Mouse (Mus musculus): ENCODE data around the gene March5. TPM values are rescaled to one million over a fixed set of nuclear protein-coding genes. Genes with fewer than 3 reads are reported as not detected.

Gene March5
- 154 and 159 TPM in 2 replicates for polyA plus RNA-seq (2016; fragmentation: Nextera tagmentation; extraction: Ambion mirVana)

DNA sequence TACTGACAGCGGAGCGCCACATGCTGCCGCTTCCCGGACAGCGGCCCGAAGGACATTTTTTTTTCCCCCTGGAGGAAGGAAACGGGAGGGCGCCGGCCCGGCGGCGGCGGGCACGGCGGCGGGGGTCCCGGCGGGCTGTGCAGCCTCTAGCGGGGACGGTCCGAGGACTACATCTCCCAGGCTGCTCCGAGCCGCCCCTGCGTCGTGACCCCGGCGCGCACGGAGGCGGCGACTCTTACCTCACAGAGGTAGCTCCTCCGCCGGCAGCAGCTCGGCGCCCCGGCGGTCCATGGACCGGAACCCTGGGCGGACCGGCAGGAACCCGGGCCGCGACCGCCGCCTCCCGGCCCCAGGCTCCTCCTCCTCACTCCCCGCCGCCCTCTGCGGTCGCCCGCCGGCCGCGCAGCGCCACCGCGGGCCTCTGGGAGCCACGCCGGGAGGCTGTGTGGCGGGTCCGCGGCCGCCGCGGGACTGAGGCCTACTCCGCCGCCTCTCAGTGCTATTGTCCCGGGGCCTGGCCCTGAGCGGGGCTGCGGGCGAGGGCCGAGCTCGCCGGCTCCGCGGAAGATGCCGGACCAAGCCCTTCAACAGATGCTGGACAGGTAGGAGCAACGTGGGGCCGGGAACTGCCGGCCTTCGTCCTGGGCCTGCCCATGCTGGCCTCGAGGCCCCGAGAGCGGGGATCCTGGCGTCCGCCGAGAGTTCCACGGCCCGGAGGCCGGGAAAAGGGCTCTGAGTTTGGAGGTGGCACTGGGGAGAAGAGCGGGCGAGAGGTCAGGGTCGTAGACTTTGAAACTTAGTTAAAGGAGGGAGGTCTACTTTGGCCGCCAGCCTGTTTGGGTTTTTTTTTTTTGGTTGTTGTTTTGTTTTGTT lies at the start of gene March5:
Gene March5, plus strand, starts transcription at position 241 of the 873 bp plus-strand sequence.
- Histone ChIP-seq H3K4me3 (replicated peaks) (peak within 1 kb of the TSS; percentile 100), H3K36me3 (replicated peaks) (peaks cover 28% of the 10 kb centered on the region), H3K27me3 (no peaks in the 10 kb centered on the region; the same call in 1 of the 2 replicates), H3K9me3 (no peaks in the 10 kb centered on the region), H3K4me1 (peaks cover 15% of the 10 kb centered on the region), H3K4me2 (peak within 1 kb of the TSS; percentile 96), H3K9ac (peak within 1 kb of the TSS; percentile 99), H3K27ac (peak within 1 kb of the TSS; percentile 89)
- ATAC-seq (ENCODE audit: low FRiP score), result peak; percentile 99
- WGBS, result under 1% methylated on average over 79 of the region's 94 CpGs

GRCm38 (mm10) chr19:37172096-37172495 lies 35.2 kb upstream of the March5 start:
- 44% methylated on average over 1 of the region's 1 CpGs for WGBS
- H3K27ac ChIP-seq, result no peak overlapping the region
- no peaks in the 10 kb centered on the region for H3K36me3 ChIP-seq (replicated peaks)
- H3K4me1 ChIP-seq, result peaks cover 28% of the 10 kb centered on the region
- H3K4me2 ChIP-seq, result no peak overlapping the region
- no peaks in the 10 kb centered on the region for H3K9me3 ChIP-seq
- ATAC-seq (ENCODE audit: low FRiP score), result no peak
- peaks cover 29% of the 10 kb centered on the region for H3K27me3 ChIP-seq
- no peak overlapping the region for H3K4me3 ChIP-seq (replicated peaks)
- H3K9ac ChIP-seq, result no peak overlapping the region

GRCm38 (mm10) chr19:37172566-37173130 lies 34.7 kb upstream of the March5 start:
- Histone ChIP-seq H3K9ac (no peak overlapping the region), H3K4me1 (peaks cover 28% of the 10 kb centered on the region), H3K9me3 (no peaks in the 10 kb centered on the region), H3K27ac (no peak overlapping the region), H3K27me3 (peaks cover 29% of the 10 kb centered on the region), H3K4me3 (replicated peaks) (0 out of 2 replicates have a peak overlapping the region, but pooled peaks have one; percentile 5), H3K4me2 (peak overlapping the region; percentile 100), H3K36me3 (replicated peaks) (no peaks in the 10 kb centered on the region)
- 81% methylated on average over 11 of the region's 11 CpGs for WGBS
- ATAC-seq (ENCODE audit: low FRiP score), result no peak

DNA sequence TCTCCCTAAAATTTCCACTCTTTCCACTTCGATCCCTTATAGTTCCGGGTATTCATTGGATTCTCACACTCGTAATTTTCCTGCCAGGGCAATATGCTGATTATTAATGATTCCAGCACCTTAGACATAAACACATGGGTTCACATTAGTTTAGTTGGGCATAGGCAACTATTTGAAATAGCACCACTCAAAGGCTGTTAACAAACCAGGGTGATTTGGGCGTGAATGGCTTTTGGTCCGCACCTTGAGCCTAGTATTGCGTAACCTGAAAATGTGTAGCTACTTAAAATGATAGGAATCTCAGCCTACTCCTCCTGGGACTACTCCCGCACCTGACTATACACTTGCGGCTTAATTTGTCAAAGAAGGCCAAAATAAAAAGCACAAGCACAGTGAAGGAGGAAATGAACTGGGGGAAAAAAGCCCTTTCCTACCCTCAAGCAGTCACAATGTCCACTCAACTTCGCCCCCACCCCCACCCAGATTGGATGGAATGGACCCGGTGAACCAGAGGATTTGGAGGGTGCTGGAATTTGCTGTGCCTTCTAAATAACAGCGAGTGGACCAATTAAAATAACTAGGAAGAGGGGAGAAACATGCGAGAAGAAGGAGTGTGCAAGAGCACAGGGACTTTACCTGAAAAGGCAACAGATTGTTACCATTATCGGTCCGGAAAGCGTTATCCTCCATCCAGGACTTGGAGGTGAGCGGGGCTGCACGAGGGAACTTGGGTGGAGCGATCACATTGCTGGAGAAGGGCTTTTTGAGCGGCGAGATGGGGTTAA lies 33.8 kb upstream of the March5 start:
- no peak for ATAC-seq (ENCODE audit: low FRiP score)
- H3K9ac ChIP-seq, result peak overlapping the region; percentile 75
- H3K27ac ChIP-seq, result no peak overlapping the region
- peaks cover 32% of the 10 kb centered on the region for H3K4me1 ChIP-seq
- WGBS, result 26% methylated on average over 20 of the region's 20 CpGs
- no peaks in the 10 kb centered on the region for H3K36me3 ChIP-seq (replicated peaks)
- peak overlapping the region; percentile 72 for H3K4me3 ChIP-seq (replicated peaks)
- H3K9me3 ChIP-seq, result no peaks in the 10 kb centered on the region
- peak overlapping the region; percentile 100 for H3K4me2 ChIP-seq
- H3K27me3 ChIP-seq, result peaks cover 29% of the 10 kb centered on the region

DNA sequence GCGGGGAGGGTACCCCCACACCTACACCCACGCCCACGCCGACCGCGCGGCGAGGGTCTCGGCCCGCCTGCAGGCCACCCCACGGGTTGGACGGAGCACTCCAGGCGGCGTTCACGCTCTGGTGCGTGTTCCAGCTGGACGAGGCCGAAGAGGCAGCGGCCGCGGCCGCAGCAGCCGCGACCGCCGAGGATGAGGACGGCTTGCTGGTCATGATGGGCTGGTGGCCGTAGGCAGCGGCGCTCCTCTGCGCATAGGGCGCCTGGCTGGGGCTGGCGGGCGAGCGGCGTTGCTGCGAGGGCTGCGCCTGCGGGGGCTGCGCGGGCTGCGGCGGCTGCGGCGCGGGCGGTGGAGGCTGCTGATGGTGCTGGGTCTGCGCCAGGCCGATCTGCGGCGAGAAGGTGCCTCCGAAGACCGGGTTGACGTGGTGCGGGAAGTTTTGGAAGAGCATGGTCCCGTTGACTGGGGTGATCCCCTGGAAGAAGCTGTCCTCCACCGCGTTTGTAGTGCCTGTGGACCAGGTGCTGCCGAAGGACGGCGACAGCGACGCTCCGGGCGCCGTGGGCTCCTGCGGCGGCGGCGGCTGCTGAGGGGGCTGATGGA lies 33.1 kb upstream of the March5 start:
- H3K4me2 ChIP-seq, result peak overlapping the region; percentile 100
- H3K4me1 ChIP-seq, result peaks cover 32% of the 10 kb centered on the region
- H3K36me3 ChIP-seq (replicated peaks), result no peaks in the 10 kb centered on the region
- peak overlapping the region; percentile 75 for H3K9ac ChIP-seq
- ATAC-seq (ENCODE audit: low FRiP score), result peak; percentile 73
- under 1% methylated on average over 69 of the region's 70 CpGs for WGBS
- peaks cover 29% of the 10 kb centered on the region for H3K27me3 ChIP-seq
- H3K4me3 ChIP-seq (replicated peaks), result peak overlapping the region; percentile 72
- H3K9me3 ChIP-seq, result no peaks in the 10 kb centered on the region
- H3K27ac ChIP-seq, result peak overlapping the region; percentile 78

GRCm38 (mm10) chr19:37174716-37175435 lies 32.5 kb upstream of the March5 start:
- H3K36me3 ChIP-seq (replicated peaks), result no peaks in the 10 kb centered on the region
- H3K27me3 ChIP-seq, result peaks cover 29% of the 10 kb centered on the region
- H3K27ac ChIP-seq, result peak overlapping the region; percentile 78
- under 1% methylated on average over 36 of the region's 36 CpGs for WGBS
- peak overlapping the region; percentile 100 for H3K4me2 ChIP-seq
- H3K4me1 ChIP-seq, result peaks cover 32% of the 10 kb centered on the region
- peak; percentile 78 for ATAC-seq (ENCODE audit: low FRiP score)
- H3K9ac ChIP-seq, result peak overlapping the region; percentile 75
- H3K4me3 ChIP-seq (replicated peaks), result peak overlapping the region; percentile 72
- H3K9me3 ChIP-seq, result no peaks in the 10 kb centered on the region

DNA sequence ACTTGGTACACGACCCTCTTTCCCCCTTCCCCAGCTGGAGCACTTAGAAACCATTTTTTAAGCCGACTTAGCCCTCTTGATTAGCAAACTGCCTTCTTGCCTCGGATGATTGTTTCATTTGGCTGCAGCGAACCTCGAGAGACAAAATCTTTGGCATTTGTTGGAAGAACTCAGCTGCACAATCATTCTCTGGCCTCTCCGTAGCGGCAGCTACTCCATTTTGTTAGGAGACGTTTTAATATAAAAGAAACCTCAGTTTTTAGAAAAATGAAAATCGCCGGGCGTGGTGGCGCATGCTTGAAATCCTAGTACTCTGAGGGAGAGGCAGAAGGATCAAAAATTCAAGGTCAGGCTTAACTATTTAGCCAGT lies 31.9 kb upstream of the March5 start:
- peaks cover 29% of the 10 kb centered on the region for H3K27me3 ChIP-seq
- peak overlapping the region; percentile 75 for H3K9ac ChIP-seq
- WGBS, result 1% methylated on average over 12 of the region's 12 CpGs
- H3K9me3 ChIP-seq, result no peaks in the 10 kb centered on the region
- H3K4me2 ChIP-seq, result peak overlapping the region; percentile 100
- peak overlapping the region; percentile 78 for H3K27ac ChIP-seq
- H3K36me3 ChIP-seq (replicated peaks), result no peaks in the 10 kb centered on the region
- no peak for ATAC-seq (ENCODE audit: low FRiP score)
- H3K4me1 ChIP-seq, result peaks cover 32% of the 10 kb centered on the region
- peak overlapping the region; percentile 72 for H3K4me3 ChIP-seq (replicated peaks)

DNA sequence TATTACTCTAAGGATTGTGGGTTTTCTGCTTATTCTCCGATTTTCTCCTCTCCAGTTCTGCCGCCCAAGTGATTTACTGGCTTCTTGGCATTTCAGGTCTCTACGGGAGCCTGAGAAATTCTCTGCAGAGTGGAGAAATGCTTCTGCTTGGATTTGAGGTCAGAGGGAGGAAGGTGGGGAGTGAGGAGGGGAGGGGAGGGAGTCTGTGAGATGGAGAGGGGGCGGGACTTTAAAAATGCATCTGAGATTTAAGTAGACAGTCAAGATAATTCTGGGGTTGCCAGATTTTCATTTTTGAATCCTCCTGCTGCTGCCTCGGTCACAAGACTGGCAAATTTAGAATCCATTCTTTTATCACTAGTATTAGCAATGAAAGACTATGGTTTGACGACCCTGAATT lies 31.4 kb upstream of the March5 start:
- no peak for ATAC-seq (ENCODE audit: low FRiP score)
- Histone ChIP-seq H3K4me2 (peak overlapping the region; percentile 100), H3K4me1 (peaks cover 32% of the 10 kb centered on the region), H3K9ac (no peak overlapping the region), H3K27ac (no peak overlapping the region), H3K27me3 (peaks cover 29% of the 10 kb centered on the region), H3K9me3 (no peaks in the 10 kb centered on the region), H3K36me3 (replicated peaks) (no peaks in the 10 kb centered on the region), H3K4me3 (replicated peaks) (peak overlapping the region; percentile 72)
- WGBS, result 9% methylated on average over 6 of the region's 6 CpGs

- Histone ChIP-seq H3K4me2 (peak overlapping the region; percentile 36), H3K9me3 (no peaks in the 10 kb centered on the region), H3K27me3 (peaks cover 29% of the 10 kb centered on the region), H3K36me3 (replicated peaks) (no peaks in the 10 kb centered on the region), H3K9ac (no peak overlapping the region), H3K4me1 (peaks cover 28% of the 10 kb centered on the region), H3K27ac (no peak overlapping the region), H3K4me3 (replicated peaks) (peak overlapping the region; percentile 21)
- WGBS, result 41% methylated on average over 4 of the region's 4 CpGs
- ATAC-seq (ENCODE audit: low FRiP score), result no peak
Observed at GRCm38 (mm10) chr19:37176879-37177462, 30.4 kb upstream of the March5 start.

DNA sequence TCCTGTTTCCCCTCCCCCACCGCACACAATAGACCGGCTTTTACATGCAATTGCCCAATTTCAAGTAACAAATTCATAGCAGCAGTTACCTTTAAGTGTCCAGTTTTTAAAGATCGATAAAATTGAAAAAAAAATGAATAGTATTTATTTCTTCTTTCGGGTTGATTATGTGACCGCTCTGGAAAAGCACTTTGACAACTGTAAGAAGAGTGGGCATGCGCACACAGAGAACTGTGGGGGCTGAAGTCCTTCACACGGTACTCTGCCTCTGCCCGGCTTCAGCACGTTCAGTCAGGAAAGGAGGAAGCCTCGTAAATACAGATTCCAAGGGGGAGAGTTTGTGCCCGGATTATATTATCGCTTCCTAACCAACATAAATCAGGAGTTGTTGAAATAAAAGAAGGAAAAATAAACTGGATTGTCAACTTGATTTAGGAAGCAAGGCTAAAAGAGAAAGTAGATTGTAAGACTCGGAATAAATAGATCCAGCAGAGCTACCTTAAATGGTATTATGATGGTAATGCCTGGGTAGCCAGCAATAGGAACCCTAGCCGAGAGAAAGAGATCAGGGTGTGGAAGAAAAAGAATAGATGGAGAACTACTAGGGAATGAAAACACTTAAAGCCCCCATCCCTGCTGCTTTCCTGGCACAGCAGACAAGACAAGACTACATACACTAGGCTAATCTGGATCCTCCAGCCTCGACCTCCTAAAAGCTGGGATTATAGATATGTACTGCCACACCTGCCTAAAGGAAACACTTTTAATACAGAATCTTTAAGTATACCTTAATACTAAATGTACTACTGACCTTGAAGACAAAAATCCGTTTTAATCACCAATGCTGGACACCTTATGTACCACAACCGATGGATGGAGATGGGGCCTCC lies 29.3 kb upstream of the March5 start:
- H3K4me3 ChIP-seq (replicated peaks), result peak overlapping the region; percentile 34
- WGBS, result 12% methylated on average over 17 of the region's 17 CpGs
- no peaks in the 10 kb centered on the region for H3K9me3 ChIP-seq
- peaks cover 22% of the 10 kb centered on the region for H3K4me1 ChIP-seq
- H3K27ac ChIP-seq, result no peak overlapping the region
- no peaks in the 10 kb centered on the region for H3K36me3 ChIP-seq (replicated peaks)
- 0 out of 2 replicates have a peak overlapping the region, but pooled peaks have one; percentile 21 for H3K9ac ChIP-seq
- peak; percentile 75 for ATAC-seq (ENCODE audit: low FRiP score)
- H3K4me2 ChIP-seq, result peak overlapping the region; percentile 44
- peaks cover 18% of the 10 kb centered on the region for H3K27me3 ChIP-seq
